Mouse (Mus musculus): ENCODE measurements at regions not wholly inside any gene's neighbourhood (a gene's known extent, or its start where the extent isn't known, plus 50 kb on each side); places are given as distances from the start of the nearest gene placed in this dataset.
A peak's percentile ranks its signal among the peaks of the same experiment; 100 is the strongest.

DNA sequence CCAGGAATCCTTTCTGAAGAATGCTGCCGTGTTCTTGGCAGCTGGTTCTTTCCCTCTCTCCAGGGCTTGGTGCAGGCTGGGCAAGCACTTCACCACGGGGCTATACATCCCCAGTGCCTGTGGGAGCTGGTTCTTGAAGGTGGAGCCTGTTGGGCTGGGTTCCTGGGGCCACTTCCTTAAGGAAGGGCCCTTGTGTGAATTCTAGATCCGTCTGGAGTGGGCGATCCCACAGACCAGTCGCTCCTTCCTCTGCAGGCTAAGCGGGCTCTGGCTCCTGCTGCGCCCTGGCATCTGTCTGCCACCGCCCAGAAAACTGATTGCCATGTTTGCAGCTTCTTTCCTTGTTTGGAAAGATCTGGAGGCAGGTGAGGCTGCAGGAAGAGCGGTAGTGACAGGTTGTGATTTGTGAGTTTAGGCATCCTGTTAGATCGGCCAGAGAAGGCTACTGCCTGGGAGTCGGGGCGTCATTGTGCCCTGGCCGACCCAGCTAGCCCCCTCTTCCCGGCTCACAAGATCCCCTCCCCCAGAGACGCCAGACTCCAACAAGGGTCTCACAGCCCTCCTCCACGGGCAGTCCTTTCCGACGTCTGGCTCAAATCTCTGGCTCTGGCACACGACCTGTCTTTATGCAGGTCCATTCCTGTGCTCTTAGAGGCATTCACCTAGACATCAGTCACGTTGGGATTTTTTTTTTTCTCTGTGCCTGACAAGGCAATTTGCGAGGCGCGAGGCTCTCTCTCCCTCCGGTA is 135.6 kb downstream of the Nectin1 start:
- peak overlapping the region; percentile 64 for H3K9ac ChIP-seq (ENCODE audit: low read depth, low read length)
- peaks cover 4% of the 10 kb centered on the region; the same call in 1 of the 2 replicates for H3K27me3 ChIP-seq (ENCODE audit: control insufficient read depth, insufficient read depth, low read depth, low read length)
- H3K4me2 ChIP-seq (ENCODE audit: low read length), result peak overlapping the region; percentile 79
- H3K4me1 ChIP-seq (ENCODE audit: control insufficient read depth, insufficient read depth, low read length), result peaks cover 11% of the 10 kb centered on the region
- H3K36me3 ChIP-seq (ENCODE audit: control insufficient read depth, insufficient read depth, low read length), result no peaks in the 10 kb centered on the region
- peak; percentile 25; the same call in 1 of the 2 replicates for ATAC-seq
- H3K9me3 ChIP-seq (replicated peaks; ENCODE audit: control insufficient read depth, low read length, poor library complexity, severe bottlenecking), result no peaks in the 10 kb centered on the region
- H3K27ac ChIP-seq (ENCODE audit: low read length), result peak overlapping the region; percentile 47; the same call in 1 of the 2 replicates
- 3% methylated on average over 24 of the region's 24 CpGs for WGBS
- H3K4me3 ChIP-seq (ENCODE audit: low read depth, low read length), result peak overlapping the region; percentile 37

GRCm38 (mm10) chr9:43879969-43880396 is 136.2 kb downstream of the Nectin1 start:
- Histone ChIP-seq H3K9me3 (replicated peaks; ENCODE audit: control insufficient read depth, low read length, poor library complexity, severe bottlenecking) (no peaks in the 10 kb centered on the region), H3K4me3 (ENCODE audit: low read depth, low read length) (peak overlapping the region; percentile 37), H3K36me3 (ENCODE audit: control insufficient read depth, insufficient read depth, low read length) (no peaks in the 10 kb centered on the region), H3K27me3 (ENCODE audit: control insufficient read depth, insufficient read depth, low read depth, low read length) (peaks cover 4% of the 10 kb centered on the region; the same call in 1 of the 2 replicates), H3K4me1 (ENCODE audit: control insufficient read depth, insufficient read depth, low read length) (peaks cover 11% of the 10 kb centered on the region), H3K4me2 (ENCODE audit: low read length) (peak overlapping the region; percentile 79), H3K27ac (ENCODE audit: low read length) (peak overlapping the region; percentile 47), H3K9ac (ENCODE audit: low read depth, low read length) (peak overlapping the region; percentile 64)
- WGBS, result 0% methylated on average over 26 of the region's 26 CpGs
- ATAC-seq, result peak; percentile 62; the same call in 1 of the 2 replicates

GRCm38 (mm10) chr9:43893086-43893485 is 149.3 kb downstream of the Nectin1 start:
- Histone ChIP-seq H3K27me3 (ENCODE audit: control insufficient read depth, insufficient read depth, low read depth, low read length) (no peaks in the 10 kb centered on the region), H3K9ac (ENCODE audit: low read depth, low read length) (no peak overlapping the region), H3K4me2 (ENCODE audit: low read length) (no peak overlapping the region), H3K4me1 (ENCODE audit: control insufficient read depth, insufficient read depth, low read length) (no peaks in the 10 kb centered on the region), H3K36me3 (ENCODE audit: control insufficient read depth, insufficient read depth, low read length) (no peaks in the 10 kb centered on the region), H3K9me3 (replicated peaks; ENCODE audit: control insufficient read depth, low read length, poor library complexity, severe bottlenecking) (no peaks in the 10 kb centered on the region), H3K27ac (ENCODE audit: low read length) (no peak overlapping the region), H3K4me3 (ENCODE audit: low read depth, low read length) (no peak overlapping the region)
- ATAC-seq, result no peak
- WGBS, result 47% methylated on average over 6 of the region's 6 CpGs

GRCm38 (mm10) chr9:43899239-43899638 is 143.9 kb upstream of the Thy1 start:
- Histone ChIP-seq H3K9ac (ENCODE audit: low read depth, low read length) (no peak overlapping the region), H3K36me3 (ENCODE audit: control insufficient read depth, insufficient read depth, low read length) (no peaks in the 10 kb centered on the region), H3K27me3 (ENCODE audit: control insufficient read depth, insufficient read depth, low read depth, low read length) (no peaks in the 10 kb centered on the region), H3K9me3 (replicated peaks; ENCODE audit: control insufficient read depth, low read length, poor library complexity, severe bottlenecking) (no peaks in the 10 kb centered on the region), H3K4me3 (ENCODE audit: low read depth, low read length) (no peak overlapping the region), H3K27ac (ENCODE audit: low read length) (no peak overlapping the region), H3K4me2 (ENCODE audit: low read length) (no peak overlapping the region), H3K4me1 (ENCODE audit: control insufficient read depth, insufficient read depth, low read length) (no peaks in the 10 kb centered on the region)
- WGBS, result 43% methylated on average over 4 of the region's 4 CpGs
- ATAC-seq, result no peak

GRCm38 (mm10) chr9:43908325-43908724 is 134.9 kb upstream of the Thy1 start:
- Histone ChIP-seq H3K36me3 (ENCODE audit: control insufficient read depth, insufficient read depth, low read length) (no peaks in the 10 kb centered on the region), H3K4me1 (ENCODE audit: control insufficient read depth, insufficient read depth, low read length) (no peaks in the 10 kb centered on the region), H3K4me2 (ENCODE audit: low read length) (no peak overlapping the region), H3K27ac (ENCODE audit: low read length) (no peak overlapping the region), H3K9me3 (replicated peaks; ENCODE audit: control insufficient read depth, low read length, poor library complexity, severe bottlenecking) (no peaks in the 10 kb centered on the region), H3K9ac (ENCODE audit: low read depth, low read length) (no peak overlapping the region), H3K27me3 (ENCODE audit: control insufficient read depth, insufficient read depth, low read depth, low read length) (no peaks in the 10 kb centered on the region), H3K4me3 (ENCODE audit: low read depth, low read length) (no peak overlapping the region)
- ATAC-seq, result no peak
- 84% methylated on average over 4 of the region's 4 CpGs for WGBS

- Histone ChIP-seq H3K4me2 (ENCODE audit: low read length) (no peak overlapping the region), H3K36me3 (ENCODE audit: control insufficient read depth, insufficient read depth, low read length) (no peaks in the 10 kb centered on the region), H3K9ac (ENCODE audit: low read depth, low read length) (no peak overlapping the region), H3K27me3 (ENCODE audit: control insufficient read depth, insufficient read depth, low read depth, low read length) (no peaks in the 10 kb centered on the region), H3K9me3 (replicated peaks; ENCODE audit: control insufficient read depth, low read length, poor library complexity, severe bottlenecking) (no peaks in the 10 kb centered on the region), H3K4me3 (ENCODE audit: low read depth, low read length) (no peak overlapping the region), H3K4me1 (ENCODE audit: control insufficient read depth, insufficient read depth, low read length) (peaks cover 16% of the 10 kb centered on the region), H3K27ac (ENCODE audit: low read length) (no peak overlapping the region)
- WGBS, result 67% methylated on average over 5 of the region's 5 CpGs
- ATAC-seq, result no peak
Measured at GRCm38 (mm10) chr9:43915015-43915414, 128.2 kb upstream of the Thy1 start.

- H3K9me3 ChIP-seq (replicated peaks; ENCODE audit: control insufficient read depth, low read length, poor library complexity, severe bottlenecking), result no peaks in the 10 kb centered on the region
- 17% methylated on average over 10 of the region's 10 CpGs for WGBS
- peaks cover 25% of the 10 kb centered on the region for H3K4me1 ChIP-seq (ENCODE audit: control insufficient read depth, insufficient read depth, low read length)
- no peak overlapping the region for H3K4me2 ChIP-seq (ENCODE audit: low read length)
- H3K9ac ChIP-seq (ENCODE audit: low read depth, low read length), result no peak overlapping the region
- no peak overlapping the region for H3K27ac ChIP-seq (ENCODE audit: low read length)
- no peak for ATAC-seq
- H3K27me3 ChIP-seq (ENCODE audit: control insufficient read depth, insufficient read depth, low read depth, low read length), result no peaks in the 10 kb centered on the region
- no peaks in the 10 kb centered on the region for H3K36me3 ChIP-seq (ENCODE audit: control insufficient read depth, insufficient read depth, low read length)
- H3K4me3 ChIP-seq (ENCODE audit: low read depth, low read length), result no peak overlapping the region
Measured at GRCm38 (mm10) chr9:43917467-43917866, 125.7 kb upstream of the Thy1 start.

- peak overlapping the region; percentile 37 for H3K9ac ChIP-seq (ENCODE audit: low read depth, low read length)
- H3K4me1 ChIP-seq (ENCODE audit: control insufficient read depth, insufficient read depth, low read length), result peaks cover 25% of the 10 kb centered on the region
- H3K27ac ChIP-seq (ENCODE audit: low read length), result peak overlapping the region; percentile 64; the same call in 1 of the 2 replicates
- no peaks in the 10 kb centered on the region for H3K36me3 ChIP-seq (ENCODE audit: control insufficient read depth, insufficient read depth, low read length)
- H3K27me3 ChIP-seq (ENCODE audit: control insufficient read depth, insufficient read depth, low read depth, low read length), result no peaks in the 10 kb centered on the region
- WGBS, result 48% methylated on average over 17 of the region's 17 CpGs
- no peak overlapping the region for H3K4me2 ChIP-seq (ENCODE audit: low read length)
- H3K9me3 ChIP-seq (replicated peaks; ENCODE audit: control insufficient read depth, low read length, poor library complexity, severe bottlenecking), result no peaks in the 10 kb centered on the region
- H3K4me3 ChIP-seq (ENCODE audit: low read depth, low read length), result no peak overlapping the region
- ATAC-seq, result no peak
Measured at GRCm38 (mm10) chr9:43919010-43919409, 124.2 kb upstream of the Thy1 start.

DNA sequence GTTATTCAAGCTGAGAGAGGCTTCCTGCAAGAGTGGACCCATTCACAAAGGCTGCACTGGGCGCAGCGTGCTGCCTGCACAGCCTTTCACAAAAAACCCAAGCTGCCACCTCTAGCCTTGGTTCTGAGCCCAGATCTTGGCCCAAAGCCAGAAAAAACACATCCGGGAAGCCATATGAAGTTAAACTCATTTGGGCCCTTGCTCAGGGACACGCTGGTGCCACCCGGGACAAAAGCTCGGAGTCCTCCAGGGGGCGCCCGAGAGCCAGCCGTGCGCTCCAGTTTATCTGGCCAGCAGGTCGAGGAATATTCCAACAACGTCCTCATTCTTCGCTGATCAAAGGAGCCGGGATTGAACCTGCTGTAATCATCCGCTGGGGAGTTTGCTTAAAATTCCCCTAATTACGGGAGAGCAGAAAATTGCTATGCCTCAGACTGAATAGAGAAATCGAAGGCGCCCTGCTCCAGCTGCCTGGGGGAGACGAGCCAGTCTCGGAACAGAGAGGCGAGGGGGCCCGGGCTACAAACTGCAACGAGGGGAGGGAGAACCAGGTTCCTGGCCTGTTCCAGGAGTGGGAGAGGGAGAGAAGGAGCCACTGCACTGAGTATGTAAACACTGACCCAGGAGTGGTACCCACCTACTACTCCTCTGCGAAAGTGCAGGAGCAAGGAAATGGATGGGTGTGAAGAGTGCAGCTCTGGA is 123.0 kb upstream of the Thy1 start:
- no peaks in the 10 kb centered on the region for H3K9me3 ChIP-seq (replicated peaks; ENCODE audit: control insufficient read depth, low read length, poor library complexity, severe bottlenecking)
- peak overlapping the region; percentile 24 for H3K27ac ChIP-seq (ENCODE audit: low read length)
- no peaks in the 10 kb centered on the region for H3K36me3 ChIP-seq (ENCODE audit: control insufficient read depth, insufficient read depth, low read length)
- H3K4me1 ChIP-seq (ENCODE audit: control insufficient read depth, insufficient read depth, low read length), result peaks cover 25% of the 10 kb centered on the region
- peak overlapping the region; percentile 6; the same call in 1 of the 2 replicates for H3K4me2 ChIP-seq (ENCODE audit: low read length)
- 5% methylated on average over 24 of the region's 24 CpGs for WGBS
- no peaks in the 10 kb centered on the region for H3K27me3 ChIP-seq (ENCODE audit: control insufficient read depth, insufficient read depth, low read depth, low read length)
- peak; percentile 69 for ATAC-seq
- H3K4me3 ChIP-seq (ENCODE audit: low read depth, low read length), result no peak overlapping the region
- H3K9ac ChIP-seq (ENCODE audit: low read depth, low read length), result no peak overlapping the region
